Mouse (Mus musculus) stomach, embryonic 14.5 days (tissue): Measurements from ENCODE around the gene Fstl1. TPM values are rescaled to one million over a fixed set of nuclear protein-coding genes. Genes with fewer than 3 reads are reported as not detected.

Source experiments
- ATAC-seq: fragments of 200-750 bp; cut with Nextera tagmentation; 2 replicates; pipeline ENCODE4 v1.8.0; 2017; ENCODE audit warnings: low read depth, moderate TSS enrichment; ENCODE audit not compliant: insufficient number of reproducible peaks, insufficient read depth, low FRiP score
- H3K27ac ChIP-seq: fragments of 300-500 bp; sonication (generic); 2 replicates; pipeline ENCODE4 v1.5.1; 2014; ENCODE audit warnings: mild to moderate bottlenecking, low read length, moderate library complexity, mixed read lengths
- H3K27me3 ChIP-seq: fragments of 300-500 bp; sonication (generic); 2 replicates; pipeline ENCODE4 v1.6.1; 2014; ENCODE audit warnings: low read length, control low read depth, mixed read lengths; ENCODE audit not compliant: control insufficient read depth, insufficient read depth
- H3K36me3 ChIP-seq: fragments of 300-500 bp; sonication (generic); 2 replicates; pipeline ENCODE4 v1.6.1; 2014; ENCODE audit warnings: mild to moderate bottlenecking, control low read depth, low read length, moderate library complexity, mixed read lengths; ENCODE audit not compliant: control insufficient read depth, insufficient read depth
- H3K4me1 ChIP-seq: fragments of 300-500 bp; sonication (generic); 2 replicates; pipeline ENCODE4 v1.6.1; 2014; ENCODE audit warnings: low read length, control low read depth, mixed read lengths; ENCODE audit not compliant: control insufficient read depth, insufficient read depth
- H3K4me2 ChIP-seq: fragments of 300-500 bp; sonication (generic); replicated peaks from 2 replicates; pipeline ENCODE4 v1.6.1; 2014; ENCODE audit warnings: low read depth, low read length, control low read depth
- H3K4me3 ChIP-seq: fragments of 300-500 bp; sonication (generic); 2 replicates; pipeline ENCODE4 v1.5.1; 2014; ENCODE audit warnings: low read depth, low read length, control low read depth
- H3K9ac ChIP-seq: fragments of 300-500 bp; sonication (generic); replicated peaks from 2 replicates; pipeline ENCODE4 v1.6.1; 2014; ENCODE audit warnings: low read depth, mild to moderate bottlenecking, control low read depth, low read length, moderate library complexity, mixed read lengths
- H3K9me3 ChIP-seq: fragments of 300-500 bp; sonication (generic); 2 replicates; pipeline ENCODE4 v1.6.1; 2016; ENCODE audit warnings: low read depth, low read length, control low read depth; ENCODE audit not compliant: control insufficient read depth
- WGBS: fragments of 180-500 bp; shearing (Covaris S2); extraction: QIAGEN DNeasy Blood & Tissue Kit; methylation state at CpG from one replicate; pipeline ENCODE4 v1.1.7; 2014; 5-methylcytosine and 5-hydroxymethylcytosine counted together
- polyA plus RNA-seq: library from polyadenylated mRNA; unstranded; fragments of >200 nt; fragmentation: Nextera tagmentation; extraction: Ambion mirVana; gene quantifications from 2 replicates; pipeline ENCODE4 v1.2.1, GENCODE M21; 2014

Fstl1 gene
- polyA plus RNA-seq, 1 experiment from 2014 or later: 519 TPM

GRCm38 (mm10) chr16:37790008-37790780, 13.5 kb downstream of the Fstl1 start:
- WGBS: 62% methylated on average over 12 of the region's 12 CpGs

GRCm38 (mm10) chr16:37790781-37791175, 14.1 kb downstream of the Fstl1 start:
- no peak overlapping the region for H3K27ac ChIP-seq
- 76% methylated on average over 8 of the region's 8 CpGs for WGBS
- no peak for ATAC-seq
- H3K4me1 ChIP-seq: peaks cover 41% of the 10 kb centered on the region
- H3K36me3 ChIP-seq: peaks cover 31% of the 10 kb centered on the region
- no peak overlapping the region for H3K4me2 ChIP-seq
- no peak overlapping the region for H3K9ac ChIP-seq
- H3K4me3 ChIP-seq: no peak overlapping the region
- no peaks in the 10 kb centered on the region for H3K9me3 ChIP-seq
- H3K27me3 ChIP-seq: no peaks in the 10 kb centered on the region

More at GRCm38 (mm10) chr16:37790008-37790780, 13.5 kb downstream of the Fstl1 start:
- Histone ChIP-seq H3K27ac (peak overlapping the region; percentile 98), H3K4me3 (no peak overlapping the region), H3K36me3 (peaks cover 31% of the 10 kb centered on the region), H3K4me1 (peaks cover 41% of the 10 kb centered on the region), H3K4me2 (no peak overlapping the region), H3K9ac (no peak overlapping the region), H3K27me3 (no peaks in the 10 kb centered on the region), H3K9me3 (no peaks in the 10 kb centered on the region)
- ATAC-seq: no peak

- WGBS: 93% methylated on average over 10 of the region's 10 CpGs
- no peak for ATAC-seq
- H3K27ac ChIP-seq: no peak overlapping the region
- no peak overlapping the region for H3K4me2 ChIP-seq
- H3K4me3 ChIP-seq: no peak overlapping the region
- 0 out of 2 replicates have a peak, but pooled peaks cover 4% of the 10 kb centered on the region for H3K4me1 ChIP-seq
- H3K9me3 ChIP-seq: no peaks in the 10 kb centered on the region
- H3K27me3 ChIP-seq: no peaks in the 10 kb centered on the region
- no peak overlapping the region for H3K9ac ChIP-seq
- peaks cover 20% of the 10 kb centered on the region for H3K36me3 ChIP-seq
These were observed 19.0 kb downstream of the Fstl1 start for GRCm38 (mm10) chr16:37795651-37796150.

GRCm38 (mm10) chr16:37796270-37796669, 19.6 kb downstream of the Fstl1 start:
- Histone ChIP-seq H3K4me3 (no peak overlapping the region), H3K36me3 (peaks cover 15% of the 10 kb centered on the region), H3K4me2 (no peak overlapping the region), H3K9ac (no peak overlapping the region), H3K27ac (no peak overlapping the region), H3K27me3 (no peaks in the 10 kb centered on the region), H3K4me1 (no peaks in the 10 kb centered on the region), H3K9me3 (no peaks in the 10 kb centered on the region)
- WGBS: 91% methylated on average over 11 of the region's 11 CpGs
- ATAC-seq: no peak

- H3K27ac ChIP-seq: no peak overlapping the region
- peaks cover 23% of the 10 kb centered on the region for H3K36me3 ChIP-seq
- no peak overlapping the region for H3K4me3 ChIP-seq
- no peaks in the 10 kb centered on the region for H3K4me1 ChIP-seq
- H3K9me3 ChIP-seq: no peaks in the 10 kb centered on the region; the same call in 1 of the 2 replicates
- H3K27me3 ChIP-seq: no peaks in the 10 kb centered on the region
- ATAC-seq: no peak
- no peak overlapping the region for H3K4me2 ChIP-seq
- no peak overlapping the region for H3K9ac ChIP-seq
- WGBS: 80% methylated on average over 2 of the region's 2 CpGs
These were observed 24.4 kb downstream of the Fstl1 start for GRCm38 (mm10) chr16:37801097-37801496.

- Histone ChIP-seq H3K36me3 (peaks cover 23% of the 10 kb centered on the region), H3K4me1 (peaks cover 5% of the 10 kb centered on the region; the same call in 1 of the 2 replicates), H3K27me3 (no peaks in the 10 kb centered on the region), H3K9me3 (no peaks in the 10 kb centered on the region; the same call in 1 of the 2 replicates), H3K4me3 (no peak overlapping the region), H3K27ac (no peak overlapping the region), H3K9ac (no peak overlapping the region), H3K4me2 (no peak overlapping the region)
- ATAC-seq: no peak
- 71% methylated on average over 4 of the region's 4 CpGs for WGBS
These were observed 26.1 kb downstream of the Fstl1 start for GRCm38 (mm10) chr16:37802686-37803295.

- no peak for ATAC-seq
- Histone ChIP-seq H3K4me1 (peaks cover 8% of the 10 kb centered on the region; the same call in 1 of the 2 replicates), H3K36me3 (peaks cover 23% of the 10 kb centered on the region), H3K27ac (no peak overlapping the region), H3K4me2 (no peak overlapping the region), H3K4me3 (no peak overlapping the region), H3K27me3 (no peaks in the 10 kb centered on the region), H3K9me3 (no peaks in the 10 kb centered on the region; the same call in 1 of the 2 replicates), H3K9ac (no peak overlapping the region)
- WGBS: 94% methylated on average over 9 of the region's 9 CpGs
These were observed 26.8 kb downstream of the Fstl1 start for GRCm38 (mm10) chr16:37803387-37803950.

- H3K27me3 ChIP-seq: no peaks in the 10 kb centered on the region
- H3K9ac ChIP-seq: no peak overlapping the region
- H3K9me3 ChIP-seq: no peaks in the 10 kb centered on the region; the same call in 1 of the 2 replicates
- 57% methylated on average over 3 of the region's 3 CpGs for WGBS
- peak overlapping the region; percentile 27; the same call in 1 of the 2 replicates for H3K27ac ChIP-seq
- H3K4me3 ChIP-seq: no peak overlapping the region
- H3K4me2 ChIP-seq: no peak overlapping the region
- peaks cover 11% of the 10 kb centered on the region for H3K4me1 ChIP-seq
- no peak for ATAC-seq
- peaks cover 18% of the 10 kb centered on the region for H3K36me3 ChIP-seq
These were observed 29.2 kb downstream of the Fstl1 start for GRCm38 (mm10) chr16:37805746-37806495.
